ENCODE assay signal across 14 mouse cellular contexts in genomic region chr2:129918141-129918790, GRCm38 (mm10).
"Had no signal": no experiment of that assay in that cellular context is flagged by ENCODE, and none has a peak within 500 bp of the region (broad histone marks: within the 10 kb centered on the region; RNA-seq: fewer than 3 reads in every experiment).

No protein-coding gene starts in this region.

- H3K4me3 ChIP-seq: left cerebral cortex, adult 2 months; limb, embryonic 12.5 days; liver, embryonic 13.5 days; neural tube, embryonic 13.5 days; stomach, embryonic 15.5 days had no signal

- H3K9ac ChIP-seq: limb, embryonic 12.5 days; liver, embryonic 13.5 days; liver, postnatal 0 days; neural tube, embryonic 13.5 days; stomach, embryonic 15.5 days had no signal

- H3K9me3 ChIP-seq: limb, embryonic 12.5 days; neural tube, embryonic 13.5 days; stomach, embryonic 15.5 days had no signal

- DNase-seq: kidney, postnatal 25 days; liver; liver, embryonic 13.5 days; liver, postnatal 0 days; lung, postnatal 36 days; midbrain, embryonic 14.5 days; retina, postnatal 1 day; right cerebral cortex, postnatal 4 days; thymus, adult 2 months; thymus, postnatal 25 days had no signal

- H3K4me2 ChIP-seq: limb, embryonic 12.5 days; liver, embryonic 13.5 days; neural tube, embryonic 13.5 days; stomach, embryonic 15.5 days had no signal

- H3K27me3 ChIP-seq: limb, embryonic 12.5 days; liver, embryonic 13.5 days; neural tube, embryonic 13.5 days; stomach, embryonic 15.5 days had no signal

- ATAC-seq: liver, postnatal 0 days had no signal

- H3K4me1 ChIP-seq: liver, embryonic 13.5 days; neural tube, embryonic 13.5 days; stomach, embryonic 15.5 days had no signal

- H3K27ac ChIP-seq: left cerebral cortex, adult 2 months; limb, embryonic 12.5 days; liver, embryonic 13.5 days; neural tube, embryonic 13.5 days; stomach, embryonic 15.5 days had no signal

- H3K36me3 ChIP-seq: limb, embryonic 12.5 days; liver, embryonic 13.5 days; neural tube, embryonic 13.5 days; stomach, embryonic 15.5 days had no signal
